Mouse (Mus musculus): ENCODE results near the gene Insrr.

- TF ChIP-seq CTCF (IDR thresholded peaks at IDR 0.05; ENCODE audit: low read depth) (no peak), EP300 (IDR thresholded peaks at IDR 0.05; ENCODE audit: low read depth) (no peak)
Measured at GRCm38 (mm10) chr3:87748431-87748830, 48.3 kb upstream of the Insrr start, which contains the start of gene Lrrc71.
